Mouse (Mus musculus) left cerebral cortex, adult 8-10 months (tissue): Measurements from ENCODE around the gene Mical3. TPM values are rescaled to one million over a fixed set of nuclear protein-coding genes. Genes with fewer than 3 reads are reported as not detected.
"Not testable (repeated sequence)": the region's sequence is repeated elsewhere in the genome, so short reads cannot be mapped to it uniquely, and the experiment has no call there.

Experiments used
- DNase-seq, 2 experiments: peaks; one replicate each; pipeline ENCODE4 v3.0.0; 2022; ENCODE audit warnings: low spot score in 2 of 2
- total RNA-seq, 4 experiments: library from RNA; stranded (reverse); gene quantifications; 2 replicates each; pipeline ENCODE4 v1.2.4; 2022

Mical3 gene
- total RNA-seq, 4 experiments from 2014 or later: 105 to 113 (median 110) TPM

- DNase-seq: no peak
Measured at GRCm38 (mm10) chr6:120937999-120938608, 192.7 kb downstream of the Mical3 start.

GRCm38 (mm10) chr6:120937104-120937617, 193.6 kb downstream of the Mical3 start:
- no peak for DNase-seq

GRCm38 (mm10) chr6:120934176-120934575, 196.6 kb downstream of the Mical3 start:
- no peak for DNase-seq

- no peak for DNase-seq
Measured at GRCm38 (mm10) chr6:120933670-120934069, 197.1 kb downstream of the Mical3 start.

GRCm38 (mm10) chr6:120932597-120932996, 198.2 kb downstream of the Mical3 start:
- DNase-seq: no peak

GRCm38 (mm10) chr6:120930450-120931306, 200.1 kb downstream of the Mical3 start:
- DNase-seq: no peak

GRCm38 (mm10) chr6:120929421-120929820, 201.4 kb downstream of the Mical3 start:
- DNase-seq: no peak

GRCm38 (mm10) chr6:120927765-120928164, 203.0 kb downstream of the Mical3 start:
- no peak for DNase-seq

GRCm38 (mm10) chr6:120926880-120927279, 203.9 kb downstream of the Mical3 start:
- no peak for DNase-seq

GRCm38 (mm10) chr6:120924791-120925321, 205.9 kb downstream of the Mical3 start:
- not testable (repeated sequence) for DNase-seq

GRCm38 (mm10) chr6:120917975-120918374, 212.8 kb downstream of the Mical3 start:
- no peak for DNase-seq

GRCm38 (mm10) chr6:120916972-120917881, 213.6 kb downstream of the Mical3 start:
- DNase-seq: not testable (repeated sequence)

GRCm38 (mm10) chr6:120916074-120916971, 214.5 kb downstream of the Mical3 start, which contains the start of gene Bid:
TSS of gene Bid (minus strand) at chr6:120916853.
- peak; percentile 57 to 65 for DNase-seq

GRCm38 (mm10) chr6:120915649-120915975, 215.2 kb downstream of the Mical3 start:
- no peak for DNase-seq

GRCm38 (mm10) chr6:120914911-120915648, 215.7 kb downstream of the Mical3 start:
- no peak for DNase-seq

GRCm38 (mm10) chr6:120914533-120914910, 216.3 kb downstream of the Mical3 start:
- DNase-seq: no peak

GRCm38 (mm10) chr6:120913783-120914182, 217.0 kb downstream of the Mical3 start:
- DNase-seq: no peak

GRCm38 (mm10) chr6:120912931-120913330, 217.9 kb downstream of the Mical3 start:
- no peak for DNase-seq

- no peak for DNase-seq
Measured at GRCm38 (mm10) chr6:120911213-120912007, 219.4 kb downstream of the Mical3 start.
